Mouse (Mus musculus): ENCODE data around the gene Fxyd3. TPM values are rescaled to one million over a fixed set of nuclear protein-coding genes. Genes with fewer than 3 reads are reported as not detected.

The Fxyd3 gene
- total and polyA plus RNA-seq, 2 experiments from 2014 or later = 3.7 TPM; not detected in 1

DNA sequence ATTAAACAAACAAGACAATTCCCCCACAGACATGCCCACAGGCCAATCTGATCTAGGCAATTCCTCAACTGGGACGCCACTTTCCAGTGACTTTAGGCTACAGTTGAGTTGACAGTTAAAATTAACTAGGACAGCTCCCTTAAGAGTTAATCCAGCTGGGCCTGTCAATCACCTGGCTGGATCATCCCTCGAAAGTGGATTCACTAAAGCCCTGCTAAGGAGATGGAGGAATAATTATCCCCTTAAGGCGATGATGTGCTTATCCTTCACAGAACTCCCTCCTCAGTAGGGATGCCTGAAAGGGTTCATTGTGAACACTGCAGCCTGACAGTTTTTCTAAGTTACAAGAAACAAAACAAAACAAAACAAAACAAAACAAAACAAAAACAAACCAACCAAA lies 4.1 kb upstream of the Fxyd3 start:
- 37% methylated on average over 3 of the region's 3 CpGs for WGBS
- ATAC-seq (ENCODE audit: low FRiP score) = no peak
- no peak overlapping the region for H3K4me2 ChIP-seq (ENCODE audit: low read depth, low read length, poor library complexity, severe bottlenecking)

DNA sequence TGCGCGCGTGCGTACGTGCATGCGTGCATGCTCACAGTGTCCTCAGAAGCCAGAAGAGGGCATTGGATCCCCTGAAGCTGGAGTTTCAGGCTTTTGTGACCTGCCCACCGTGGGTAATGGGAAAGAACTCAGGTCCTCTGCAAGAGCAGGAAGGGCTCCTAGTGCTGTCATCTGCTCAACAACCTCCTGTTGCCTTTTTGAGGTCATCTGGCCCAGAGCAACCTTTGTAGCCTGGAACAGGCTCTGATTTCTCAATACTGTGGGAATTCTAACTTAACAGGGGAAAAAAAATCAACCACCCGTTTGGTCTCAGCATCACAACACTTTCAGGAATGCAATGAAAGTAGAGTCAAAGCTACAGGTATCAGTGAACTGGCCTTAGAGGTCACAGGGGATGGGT lies 3.2 kb upstream of the Fxyd3 start:
- Histone ChIP-seq H3K9ac (replicated peaks; ENCODE audit: low read length, poor library complexity, severe bottlenecking) (no peak overlapping the region), H3K9me3 (ENCODE audit: low read length) (no peaks in the 10 kb centered on the region), H3K4me3 (ENCODE audit: low read depth, low read length) (no peak overlapping the region), H3K4me2 (ENCODE audit: low read depth, low read length, poor library complexity, severe bottlenecking) (no peak overlapping the region), H3K27ac (ENCODE audit: low read depth, low read length) (no peak overlapping the region), H3K27me3 (ENCODE audit: insufficient read depth, low read length) (no peaks in the 10 kb centered on the region), H3K36me3 (ENCODE audit: insufficient read depth, low read length) (no peaks in the 10 kb centered on the region), H3K4me1 (ENCODE audit: insufficient read depth, low read length) (no peaks in the 10 kb centered on the region)
- TF ChIP-seq CTCF (IDR thresholded peaks at IDR 0.05) = no peak
- WGBS = 92% methylated on average over 8 of the region's 8 CpGs
- DNase-seq (ENCODE audit: low spot score) = no peak
- no peak for ATAC-seq (ENCODE audit: low FRiP score)

More for the DNA sequence above, 4.1 kb upstream of the Fxyd3 start:
- Histone ChIP-seq H3K9ac (replicated peaks; ENCODE audit: low read length, poor library complexity, severe bottlenecking) (no peak overlapping the region), H3K27ac (ENCODE audit: low read depth, low read length) (no peak overlapping the region), H3K36me3 (ENCODE audit: insufficient read depth, low read length) (no peaks in the 10 kb centered on the region), H3K9me3 (ENCODE audit: low read length) (no peaks in the 10 kb centered on the region), H3K4me1 (ENCODE audit: insufficient read depth, low read length) (no peaks in the 10 kb centered on the region), H3K27me3 (ENCODE audit: insufficient read depth, low read length) (no peaks in the 10 kb centered on the region), H3K4me3 (ENCODE audit: low read depth, low read length) (no peak overlapping the region)
- TF ChIP-seq CTCF (IDR thresholded peaks at IDR 0.05) = no peak
- DNase-seq (ENCODE audit: low spot score) = no peak

DNA sequence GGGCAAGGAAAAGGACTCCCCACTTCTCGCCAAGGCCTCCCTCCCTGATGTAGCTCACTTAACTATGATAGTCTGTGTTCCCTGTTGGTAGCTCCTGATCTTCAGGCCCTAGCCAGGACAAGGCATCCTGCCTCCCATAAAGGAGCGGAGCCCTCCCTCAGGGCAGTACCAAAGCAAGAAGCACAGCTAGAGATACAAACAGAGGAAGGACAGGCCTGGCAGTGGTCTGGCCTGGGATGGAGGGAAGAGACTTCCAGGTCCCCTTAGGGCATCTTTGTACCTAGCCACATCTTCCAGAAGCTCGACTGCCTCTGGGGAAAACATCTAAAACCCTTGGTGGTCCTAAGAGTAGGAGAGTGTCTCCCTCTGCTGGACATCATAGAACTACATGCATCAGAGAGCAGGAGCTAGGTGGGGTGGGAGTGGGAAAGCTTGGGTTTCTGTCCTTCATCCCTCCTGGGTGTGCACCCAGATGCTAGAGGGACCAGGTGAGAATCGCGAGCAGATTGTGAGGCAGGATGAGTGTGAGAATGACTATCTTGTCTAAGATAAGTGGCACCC lies 1.5 kb upstream of the Fxyd3 start:
- DNase-seq (ENCODE audit: low spot score) (peak; percentile 82), ATAC-seq (ENCODE audit: low FRiP score) (peak; percentile 42; the same call in 1 of the 2 replicates)
- Histone ChIP-seq H3K36me3 (ENCODE audit: insufficient read depth, low read length) (no peaks in the 10 kb centered on the region), H3K27ac (ENCODE audit: low read depth, low read length) (no peak overlapping the region), H3K4me1 (ENCODE audit: insufficient read depth, low read length) (no peaks in the 10 kb centered on the region), H3K9me3 (ENCODE audit: low read length) (no peaks in the 10 kb centered on the region), H3K4me2 (ENCODE audit: low read depth, low read length, poor library complexity, severe bottlenecking) (no peak overlapping the region), H3K27me3 (ENCODE audit: insufficient read depth, low read length) (no peaks in the 10 kb centered on the region), H3K4me3 (ENCODE audit: low read depth, low read length) (no peak overlapping the region), H3K9ac (replicated peaks; ENCODE audit: low read length, poor library complexity, severe bottlenecking) (no peak overlapping the region)
- peak; percentile 90 for TF ChIP-seq CTCF (IDR thresholded peaks at IDR 0.05)
- WGBS = 52% methylated on average over 5 of the region's 5 CpGs

DNA sequence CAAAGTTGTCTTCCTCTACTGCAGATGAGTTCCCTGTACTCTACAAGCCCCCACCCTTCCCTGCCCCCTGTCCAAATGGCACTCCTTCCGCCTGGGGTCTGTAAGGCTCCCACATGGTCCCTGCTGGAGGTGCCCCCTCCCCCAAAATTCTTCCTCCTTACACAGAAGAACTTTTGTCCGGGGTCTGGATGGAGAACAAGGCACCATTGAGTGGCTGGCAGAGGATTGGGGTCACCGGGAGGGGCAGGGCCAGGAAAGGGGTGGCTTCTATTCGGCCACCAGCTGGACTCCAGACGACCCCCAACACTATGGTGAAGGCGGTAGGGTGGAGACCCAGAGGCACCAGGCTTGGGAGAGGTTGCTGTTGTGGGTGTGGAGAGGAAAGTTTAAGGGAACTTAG lies 966 bp upstream of the Fxyd3 start:
- H3K4me2 ChIP-seq (ENCODE audit: low read depth, low read length, poor library complexity, severe bottlenecking) = no peak overlapping the region
- 50% methylated on average over 6 of the region's 6 CpGs for WGBS
- H3K36me3 ChIP-seq (ENCODE audit: insufficient read depth, low read length) = no peaks in the 10 kb centered on the region
- H3K4me3 ChIP-seq (ENCODE audit: low read depth, low read length) = no peak overlapping the region
- peak; percentile 40 for DNase-seq (ENCODE audit: low spot score)
- H3K27me3 ChIP-seq (ENCODE audit: insufficient read depth, low read length) = no peaks in the 10 kb centered on the region
- H3K27ac ChIP-seq (ENCODE audit: low read depth, low read length) = no peak overlapping the region
- H3K9me3 ChIP-seq (ENCODE audit: low read length) = no peaks in the 10 kb centered on the region
- no peak for TF ChIP-seq CTCF (IDR thresholded peaks at IDR 0.05)
- peak; percentile 59 for ATAC-seq (ENCODE audit: low FRiP score)
- no peaks in the 10 kb centered on the region for H3K4me1 ChIP-seq (ENCODE audit: insufficient read depth, low read length)
- H3K9ac ChIP-seq (replicated peaks; ENCODE audit: low read length, poor library complexity, severe bottlenecking) = no peak overlapping the region

DNA sequence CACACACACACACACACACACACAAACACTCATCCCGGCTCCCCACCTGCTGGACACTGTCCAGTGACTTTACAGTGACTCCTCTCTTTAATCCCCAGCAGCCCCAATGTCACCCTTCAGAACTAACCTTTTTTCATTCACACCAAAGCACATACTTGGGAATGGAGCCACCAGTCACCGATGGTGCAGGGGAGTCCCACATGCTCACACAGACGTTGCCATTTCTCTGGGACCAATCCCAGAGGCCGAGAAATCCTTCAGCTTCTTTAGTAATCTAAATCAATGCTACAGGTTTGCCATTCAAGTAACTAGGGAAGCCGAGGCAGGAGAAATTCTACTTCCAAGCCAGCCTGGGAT lies 1.8 kb downstream of the Fxyd3 start:
- Histone ChIP-seq H3K36me3 (ENCODE audit: insufficient read depth, low read length) (no peaks in the 10 kb centered on the region), H3K27ac (ENCODE audit: low read depth, low read length) (no peak overlapping the region), H3K9me3 (ENCODE audit: low read length) (no peaks in the 10 kb centered on the region), H3K4me3 (ENCODE audit: low read depth, low read length) (no peak overlapping the region), H3K4me1 (ENCODE audit: insufficient read depth, low read length) (no peaks in the 10 kb centered on the region), H3K27me3 (ENCODE audit: insufficient read depth, low read length) (no peaks in the 10 kb centered on the region), H3K4me2 (ENCODE audit: low read depth, low read length, poor library complexity, severe bottlenecking) (no peak overlapping the region), H3K9ac (replicated peaks; ENCODE audit: low read length, poor library complexity, severe bottlenecking) (no peak overlapping the region)
- DNase-seq (ENCODE audit: low spot score) (no peak), ATAC-seq (ENCODE audit: low FRiP score) (no peak)
- 67% methylated on average over 5 of the region's 5 CpGs for WGBS
- TF ChIP-seq CTCF (IDR thresholded peaks at IDR 0.05) = no peak

DNA sequence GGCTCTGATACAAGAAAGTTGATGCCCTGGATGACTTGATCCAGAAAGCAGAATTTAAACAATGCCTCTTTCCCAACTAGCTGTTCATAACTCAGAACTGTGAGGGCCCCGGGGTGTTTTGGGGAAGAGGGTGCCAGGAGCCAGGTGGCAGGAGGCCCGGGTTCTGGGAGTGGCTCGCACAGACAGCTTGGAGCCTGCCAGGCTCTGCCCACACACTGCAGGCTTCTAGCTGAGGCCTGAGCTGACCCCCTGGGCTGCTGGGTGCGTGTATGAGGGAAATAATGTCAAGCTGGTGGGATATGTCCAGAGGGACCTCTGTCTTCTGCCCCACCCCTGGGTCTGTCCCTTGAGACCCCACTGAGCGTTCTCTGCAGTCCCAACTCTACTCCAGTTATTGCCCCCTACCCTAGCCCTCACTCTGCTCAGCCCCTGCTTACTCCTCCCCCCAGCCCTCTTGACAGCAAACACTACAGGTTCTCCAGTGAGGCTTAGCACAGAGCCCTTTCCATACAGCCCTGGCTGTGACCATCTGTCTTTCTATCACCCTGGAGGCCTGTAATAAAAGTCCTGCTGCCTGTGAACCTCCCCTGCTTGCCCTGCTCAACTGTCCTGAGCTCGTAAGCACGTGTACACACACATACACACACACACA lies 2.3 kb downstream of the Fxyd3 start:
- no peaks in the 10 kb centered on the region for H3K27me3 ChIP-seq (ENCODE audit: insufficient read depth, low read length)
- no peak for TF ChIP-seq CTCF (IDR thresholded peaks at IDR 0.05)
- 68% methylated on average over 7 of the region's 7 CpGs for WGBS
- H3K4me2 ChIP-seq (ENCODE audit: low read depth, low read length, poor library complexity, severe bottlenecking) = no peak overlapping the region
- no peak overlapping the region for H3K9ac ChIP-seq (replicated peaks; ENCODE audit: low read length, poor library complexity, severe bottlenecking)
- ATAC-seq (ENCODE audit: low FRiP score) (no peak), DNase-seq (ENCODE audit: low spot score) (no peak)
- H3K36me3 ChIP-seq (ENCODE audit: insufficient read depth, low read length) = no peaks in the 10 kb centered on the region
- H3K4me1 ChIP-seq (ENCODE audit: insufficient read depth, low read length) = no peaks in the 10 kb centered on the region
- no peaks in the 10 kb centered on the region for H3K9me3 ChIP-seq (ENCODE audit: low read length)
- no peak overlapping the region for H3K4me3 ChIP-seq (ENCODE audit: low read depth, low read length)
- H3K27ac ChIP-seq (ENCODE audit: low read depth, low read length) = no peak overlapping the region
